Mouse (Mus musculus) lung, postnatal 10 days (tissue): ENCODE data around the gene Gm21882.
"Not testable (repeated sequence)": the region's sequence is repeated elsewhere in the genome, so short reads cannot be mapped to it uniquely, and the experiment has no call there.

ENCODE experiments used
- DNase-seq: peaks from one replicate; pipeline ENCODE4 v3.0.0; 2021

The Gm21882 gene

GRCm38 (mm10) chrY:40381423-40381822 is at the start of gene Gm21882:
TSS of gene Gm21882 (minus strand) at chrY:40381523.
- DNase-seq: not testable (repeated sequence)
